Mouse (Mus musculus) liver, postnatal 0 days (tissue): Measurements from ENCODE around the gene Smcr8.

ENCODE experiments used
- CTCF ChIP-seq: sonication (generic); IDR thresholded peaks from 2 replicates; pipeline ENCODE4 v1.5.1; 2016; ENCODE audit warnings: antibody characterized with exemption, low read depth
- EP300 ChIP-seq: IDR thresholded peaks from 2 replicates; pipeline ENCODE4 v1.6.1; 2016; ENCODE audit warnings: antibody characterized with exemption, low read depth, mild to moderate bottlenecking

DNA sequence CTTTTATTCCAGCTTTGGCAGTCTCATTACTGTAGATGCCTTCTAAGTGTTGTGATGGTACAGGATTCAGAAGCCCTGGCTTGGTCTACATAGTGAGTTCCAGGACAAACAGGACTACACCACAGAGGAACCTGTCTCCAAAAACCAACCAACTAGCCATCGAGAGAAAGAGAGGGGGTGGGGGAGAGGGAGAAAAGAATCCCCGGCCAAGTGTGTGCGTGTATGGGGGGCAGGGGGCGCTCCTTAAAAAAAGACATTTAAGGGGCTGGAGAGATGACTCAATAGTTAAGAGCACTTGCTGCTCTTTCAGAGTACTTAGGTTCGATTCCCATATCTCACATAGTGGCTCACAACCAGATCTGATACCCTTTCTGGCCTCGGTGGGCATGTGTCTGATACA is 1.7 kb upstream of the Smcr8 start:
- TF ChIP-seq EP300 (no peak), CTCF (no peak)
